Mouse (Mus musculus) forebrain, embryonic 14.5 days (tissue): ENCODE results near the gene Msrb3. TPM values are rescaled to one million over a fixed set of nuclear protein-coding genes. Genes with fewer than 3 reads are reported as not detected.
A peak's percentile ranks its signal among the peaks of the same experiment; 100 is the strongest.

Experiments
- ATAC-seq: fragments of 200-750 bp; cut with Nextera tagmentation; 2 replicates; pipeline ENCODE4 v1.8.0; 2017; ENCODE audit warnings: mild to moderate bottlenecking, moderate library complexity
- DNase-seq: peaks from one replicate; pipeline ENCODE4 v3.0.0-alpha.2; 2015; ENCODE audit warnings: low spot score
- H3K27ac ChIP-seq: fragments of 300-500 bp; sonication (generic); 2 replicates; pipeline ENCODE4 v1.5.1; 2014; ENCODE audit warnings: low read depth, mild to moderate bottlenecking, control low read depth, low read length, moderate library complexity
- H3K27me3 ChIP-seq: fragments of 300-500 bp; sonication (generic); replicated peaks from 2 replicates; pipeline ENCODE4 v1.6.1; 2014; ENCODE audit warnings: low read length, control low read depth, mixed read lengths; ENCODE audit not compliant: control insufficient read depth, insufficient read depth
- H3K36me3 ChIP-seq: fragments of 300-500 bp; sonication (generic); 2 replicates; pipeline ENCODE4 v1.6.1; 2014; ENCODE audit warnings: low read length, control low read depth; ENCODE audit not compliant: control insufficient read depth, insufficient read depth
- H3K4me1 ChIP-seq: fragments of 300-500 bp; sonication (generic); 2 replicates; pipeline ENCODE4 v1.6.1; 2014; ENCODE audit warnings: antibody characterized with exemption, low read length, control low read depth; ENCODE audit not compliant: control insufficient read depth, insufficient read depth
- H3K4me2 ChIP-seq: fragments of 300-500 bp; sonication (generic); 2 replicates; pipeline ENCODE4 v1.6.1; 2014; ENCODE audit warnings: mild to moderate bottlenecking, control low read depth, low read length
- H3K4me3 ChIP-seq: fragments of 300-500 bp; sonication (generic); 2 replicates; pipeline ENCODE4 v1.5.1; 2014; ENCODE audit warnings: low read depth, low read length, control low read depth
- H3K9ac ChIP-seq: fragments of 300-500 bp; sonication (generic); 2 replicates; pipeline ENCODE4 v1.6.1; 2014; ENCODE audit warnings: mild to moderate bottlenecking, low read length, control low read depth, moderate library complexity
- H3K9me3 ChIP-seq: fragments of 300-500 bp; sonication (generic); replicated peaks from 2 replicates; pipeline ENCODE4 v1.6.1; 2016; ENCODE audit warnings: low read length, control low read depth, mixed read lengths; ENCODE audit not compliant: control insufficient read depth
- WGBS: fragments of 180-500 bp; shearing (Covaris S2); extraction: QIAGEN DNeasy Blood & Tissue Kit; methylation state at CpG from one replicate; pipeline ENCODE4 v1.1.7; 2014; 5-methylcytosine and 5-hydroxymethylcytosine counted together
- polyA plus RNA-seq: library from polyadenylated mRNA; unstranded; fragments of >200 nt; fragmentation: Nextera tagmentation; extraction: Ambion mirVana; gene quantifications from 2 replicates; pipeline ENCODE4 v1.2.1, GENCODE M21; 2014

Gene Msrb3
- polyA plus RNA-seq, 1 experiment from 2014 or later: 1.4 TPM

- WGBS: 94% methylated on average over 12 of the region's 12 CpGs
- Histone ChIP-seq H3K9me3 (no peaks in the 10 kb centered on the region), H3K4me1 (no peaks in the 10 kb centered on the region), H3K9ac (no peak overlapping the region), H3K4me2 (no peak overlapping the region), H3K4me3 (no peak overlapping the region), H3K36me3 (no peaks in the 10 kb centered on the region), H3K27me3 (no peaks in the 10 kb centered on the region), H3K27ac (no peak overlapping the region)
- ATAC-seq: no peak
- no peak for DNase-seq
Measured at GRCm38 (mm10) chr10:120861674-120862073, 37.2 kb downstream of the Msrb3 start.

GRCm38 (mm10) chr10:120861194-120861593, 37.7 kb downstream of the Msrb3 start:
- 75% methylated on average over 3 of the region's 3 CpGs for WGBS
- H3K27me3 ChIP-seq: no peaks in the 10 kb centered on the region
- no peaks in the 10 kb centered on the region for H3K4me1 ChIP-seq
- ATAC-seq (no peak), DNase-seq (no peak)
- no peaks in the 10 kb centered on the region for H3K9me3 ChIP-seq
- no peaks in the 10 kb centered on the region for H3K36me3 ChIP-seq
- no peak overlapping the region for H3K4me2 ChIP-seq
- no peak overlapping the region for H3K4me3 ChIP-seq
- H3K27ac ChIP-seq: no peak overlapping the region
- H3K9ac ChIP-seq: no peak overlapping the region

- Histone ChIP-seq H3K27me3 (no peaks in the 10 kb centered on the region), H3K27ac (no peak overlapping the region), H3K4me1 (peaks cover 8% of the 10 kb centered on the region; the same call in 1 of the 2 replicates), H3K9ac (peak overlapping the region; percentile 32; the same call in 1 of the 2 replicates), H3K4me3 (peak overlapping the region; percentile 15; the same call in 1 of the 2 replicates), H3K9me3 (no peaks in the 10 kb centered on the region), H3K4me2 (peak overlapping the region; percentile 42), H3K36me3 (no peaks in the 10 kb centered on the region)
- DNase-seq (peak; percentile 73), ATAC-seq (peak; percentile 77)
- 33% methylated on average over 13 of the region's 13 CpGs for WGBS
Measured at GRCm38 (mm10) chr10:120857531-120858001, 41.3 kb downstream of the Msrb3 start.

- Histone ChIP-seq H3K9ac (peak overlapping the region; percentile 1; the same call in 1 of the 2 replicates), H3K4me2 (peak overlapping the region; percentile 32), H3K27ac (no peak overlapping the region), H3K9me3 (no peaks in the 10 kb centered on the region), H3K27me3 (no peaks in the 10 kb centered on the region), H3K36me3 (no peaks in the 10 kb centered on the region), H3K4me3 (no peak overlapping the region), H3K4me1 (peaks cover 16% of the 10 kb centered on the region; the same call in 1 of the 2 replicates)
- ATAC-seq (no peak), DNase-seq (peak; percentile 36)
- WGBS: 5% methylated on average over 10 of the region's 10 CpGs
Measured at GRCm38 (mm10) chr10:120854329-120854728, 44.6 kb downstream of the Msrb3 start.

- Histone ChIP-seq H3K27me3 (no peaks in the 10 kb centered on the region), H3K4me1 (peaks cover 16% of the 10 kb centered on the region; the same call in 1 of the 2 replicates), H3K27ac (no peak overlapping the region), H3K36me3 (no peaks in the 10 kb centered on the region), H3K4me3 (no peak overlapping the region), H3K4me2 (peak overlapping the region; percentile 32; the same call in 1 of the 2 replicates), H3K9me3 (no peaks in the 10 kb centered on the region), H3K9ac (no peak overlapping the region)
- 6% methylated on average over 9 of the region's 9 CpGs for WGBS
- DNase-seq (no peak), ATAC-seq (no peak)
Measured at GRCm38 (mm10) chr10:120853816-120854215, 45.1 kb downstream of the Msrb3 start.

- Histone ChIP-seq H3K4me3 (no peak overlapping the region), H3K9me3 (no peaks in the 10 kb centered on the region), H3K9ac (no peak overlapping the region; the same call in 1 of the 2 replicates), H3K4me2 (peak overlapping the region; percentile 37), H3K36me3 (no peaks in the 10 kb centered on the region), H3K27ac (peak overlapping the region; percentile 72), H3K27me3 (no peaks in the 10 kb centered on the region), H3K4me1 (peaks cover 16% of the 10 kb centered on the region; the same call in 1 of the 2 replicates)
- 27% methylated on average over 9 of the region's 9 CpGs for WGBS
- DNase-seq: peak; percentile 71
- peak; percentile 32; the same call in 1 of the 2 replicates for ATAC-seq
Measured at GRCm38 (mm10) chr10:120851196-120851781, 47.6 kb downstream of the Msrb3 start.

GRCm38 (mm10) chr10:120850391-120851195, 48.3 kb downstream of the Msrb3 start:
- WGBS: 25% methylated on average over 24 of the region's 24 CpGs
- H3K36me3 ChIP-seq: no peaks in the 10 kb centered on the region
- no peak overlapping the region; the same call in 1 of the 2 replicates for H3K4me3 ChIP-seq
- peak overlapping the region; percentile 72 for H3K27ac ChIP-seq
- H3K9me3 ChIP-seq: no peaks in the 10 kb centered on the region
- peaks cover 16% of the 10 kb centered on the region; the same call in 1 of the 2 replicates for H3K4me1 ChIP-seq
- no peaks in the 10 kb centered on the region for H3K27me3 ChIP-seq
- DNase-seq (peak; percentile 47), ATAC-seq (peak; percentile 49; the same call in 1 of the 2 replicates)
- H3K9ac ChIP-seq: no peak overlapping the region; the same call in 1 of the 2 replicates
- peak overlapping the region; percentile 37 for H3K4me2 ChIP-seq

GRCm38 (mm10) chr10:120848677-120849076, 50.2 kb downstream of the Msrb3 start:
- DNase-seq (no peak), ATAC-seq (no peak)
- Histone ChIP-seq H3K4me1 (peaks cover 11% of the 10 kb centered on the region; the same call in 1 of the 2 replicates), H3K27me3 (no peaks in the 10 kb centered on the region), H3K36me3 (no peaks in the 10 kb centered on the region), H3K9ac (no peak overlapping the region), H3K4me2 (no peak overlapping the region), H3K27ac (no peak overlapping the region), H3K9me3 (no peaks in the 10 kb centered on the region), H3K4me3 (no peak overlapping the region)
- WGBS: 84% methylated on average over 7 of the region's 7 CpGs
